Mouse (Mus musculus): ENCODE results near the gene Hs2st1. TPM values are rescaled to one million over a fixed set of nuclear protein-coding genes. Genes with fewer than 3 reads are reported as not detected.

Hs2st1 gene
- polyA plus RNA-seq, 1 experiment, result 7.8 TPM

DNA sequence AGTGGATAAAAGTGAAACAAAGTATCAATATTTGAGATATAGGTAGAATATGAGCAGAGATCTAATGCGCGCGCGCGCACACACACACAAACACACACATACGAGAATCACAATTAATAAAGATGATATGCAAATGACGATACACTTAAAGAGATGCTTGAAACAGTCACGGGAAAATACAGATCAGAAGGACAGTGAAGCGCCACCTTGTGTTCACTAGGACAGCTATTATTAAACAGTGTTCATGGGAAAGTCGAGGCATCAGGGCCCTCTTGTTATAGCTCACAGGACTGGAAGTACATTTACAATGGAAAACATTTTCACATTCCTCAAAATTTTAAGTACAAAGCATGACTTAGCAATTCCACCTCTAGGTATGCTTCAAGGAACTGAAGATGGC lies 102.5 kb downstream of the Hs2st1 start:
- peaks cover 10% of the 10 kb centered on the region for H3K36me3 ChIP-seq (ENCODE audit: control insufficient read depth, insufficient read depth, low read length)
- 66% methylated on average over 10 of the region's 10 CpGs for WGBS

DNA sequence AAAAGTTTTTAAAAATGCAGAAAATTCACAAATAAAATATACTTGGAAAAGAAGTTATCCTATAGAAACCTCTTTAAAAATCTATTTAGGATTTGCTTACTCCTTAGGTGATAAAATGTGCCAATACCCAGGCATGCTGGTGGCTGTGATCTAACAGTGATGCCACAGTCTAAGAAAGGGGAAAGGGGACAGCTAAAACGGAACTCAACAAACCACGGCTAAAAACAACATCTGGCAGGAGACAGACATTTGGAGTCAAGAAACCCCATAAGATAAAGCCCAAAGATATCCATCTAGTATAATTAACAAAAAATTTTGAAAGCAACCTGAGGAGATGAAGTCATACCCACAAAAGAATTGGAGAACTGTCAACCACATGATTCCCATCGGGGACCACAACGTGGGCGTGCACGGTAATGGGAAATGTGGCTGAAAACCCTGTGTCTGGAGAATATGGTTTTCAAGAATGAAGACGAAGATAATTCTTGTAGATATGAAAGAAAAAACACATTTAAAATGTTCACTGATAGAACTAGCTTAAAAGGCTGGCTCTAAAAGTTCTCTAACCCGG lies 103.8 kb downstream of the Hs2st1 start:
- DNase-seq, result no peak
- no peaks in the 10 kb centered on the region for H3K27me3 ChIP-seq (ENCODE audit: control insufficient read depth, insufficient read depth, low read length)
- peaks cover 10% of the 10 kb centered on the region for H3K36me3 ChIP-seq (ENCODE audit: control insufficient read depth, insufficient read depth, low read length)
- H3K27ac ChIP-seq (ENCODE audit: control insufficient read depth, insufficient read depth, low read length), result no peak overlapping the region
- WGBS, result 11% methylated on average over 8 of the region's 8 CpGs
- peaks cover 6% of the 10 kb centered on the region for H3K4me1 ChIP-seq (replicated peaks; ENCODE audit: control insufficient read depth, insufficient read depth, low read length)
- H3K4me3 ChIP-seq (ENCODE audit: control insufficient read depth, insufficient read depth, low read length), result no peak overlapping the region
- TF ChIP-seq CTCF (IDR thresholded peaks at IDR 0.05; ENCODE audit: borderline replicate concordance, control insufficient read depth, extremely low read depth, insufficient read depth, low read length, poor library complexity) (no peak), POLR2A (IDR thresholded peaks at IDR 0.05; ENCODE audit: control insufficient read depth, extremely low read depth, insufficient read depth, low read length, poor library complexity) (no peak)

More for the DNA sequence above, 102.5 kb downstream of the Hs2st1 start:
- DNase-seq, result no peak
- Histone ChIP-seq H3K4me3 (ENCODE audit: control insufficient read depth, insufficient read depth, low read length) (no peak overlapping the region), H3K27ac (ENCODE audit: control insufficient read depth, insufficient read depth, low read length) (no peak overlapping the region), H3K27me3 (ENCODE audit: control insufficient read depth, insufficient read depth, low read length) (no peaks in the 10 kb centered on the region), H3K4me1 (replicated peaks; ENCODE audit: control insufficient read depth, insufficient read depth, low read length) (peaks cover 6% of the 10 kb centered on the region)
- no peak for TF ChIP-seq CTCF (IDR thresholded peaks at IDR 0.05; ENCODE audit: borderline replicate concordance, control insufficient read depth, extremely low read depth, insufficient read depth, low read length, poor library complexity)
- TF ChIP-seq POLR2A (IDR thresholded peaks at IDR 0.05; ENCODE audit: control insufficient read depth, extremely low read depth, insufficient read depth, low read length, poor library complexity), result no peak

DNA sequence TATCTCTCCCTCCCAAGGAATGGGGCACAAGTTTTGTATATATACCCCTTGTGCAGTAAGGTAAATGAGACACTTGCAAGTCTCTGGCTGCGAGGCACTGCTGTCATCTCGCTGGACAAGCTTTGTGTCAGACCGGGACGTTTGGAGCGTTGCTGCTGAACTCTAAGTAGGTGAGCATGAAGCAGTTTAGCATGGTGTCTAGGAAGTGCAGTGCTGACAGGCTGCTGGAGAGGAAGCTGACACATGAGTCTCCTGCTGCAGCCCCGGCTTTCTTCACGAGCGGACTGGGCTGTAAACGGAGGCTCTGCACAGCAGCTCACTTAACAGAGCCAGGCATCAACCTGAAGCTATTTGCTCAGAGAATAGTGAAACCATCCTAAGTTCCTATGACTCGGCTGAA lies 107.3 kb downstream of the Hs2st1 start:
- H3K27ac ChIP-seq (ENCODE audit: control insufficient read depth, insufficient read depth, low read length), result no peak overlapping the region
- TF ChIP-seq POLR2A (IDR thresholded peaks at IDR 0.05; ENCODE audit: control insufficient read depth, extremely low read depth, insufficient read depth, low read length, poor library complexity), result no peak
- no peak for TF ChIP-seq CTCF (IDR thresholded peaks at IDR 0.05; ENCODE audit: borderline replicate concordance, control insufficient read depth, extremely low read depth, insufficient read depth, low read length, poor library complexity)
- peaks cover 10% of the 10 kb centered on the region for H3K36me3 ChIP-seq (ENCODE audit: control insufficient read depth, insufficient read depth, low read length)
- WGBS, result 92% methylated on average over 10 of the region's 10 CpGs
- no peaks in the 10 kb centered on the region for H3K27me3 ChIP-seq (ENCODE audit: control insufficient read depth, insufficient read depth, low read length)
- no peak overlapping the region for H3K4me3 ChIP-seq (ENCODE audit: control insufficient read depth, insufficient read depth, low read length)
- peaks cover 6% of the 10 kb centered on the region for H3K4me1 ChIP-seq (replicated peaks; ENCODE audit: control insufficient read depth, insufficient read depth, low read length)
- no peak for DNase-seq

DNA sequence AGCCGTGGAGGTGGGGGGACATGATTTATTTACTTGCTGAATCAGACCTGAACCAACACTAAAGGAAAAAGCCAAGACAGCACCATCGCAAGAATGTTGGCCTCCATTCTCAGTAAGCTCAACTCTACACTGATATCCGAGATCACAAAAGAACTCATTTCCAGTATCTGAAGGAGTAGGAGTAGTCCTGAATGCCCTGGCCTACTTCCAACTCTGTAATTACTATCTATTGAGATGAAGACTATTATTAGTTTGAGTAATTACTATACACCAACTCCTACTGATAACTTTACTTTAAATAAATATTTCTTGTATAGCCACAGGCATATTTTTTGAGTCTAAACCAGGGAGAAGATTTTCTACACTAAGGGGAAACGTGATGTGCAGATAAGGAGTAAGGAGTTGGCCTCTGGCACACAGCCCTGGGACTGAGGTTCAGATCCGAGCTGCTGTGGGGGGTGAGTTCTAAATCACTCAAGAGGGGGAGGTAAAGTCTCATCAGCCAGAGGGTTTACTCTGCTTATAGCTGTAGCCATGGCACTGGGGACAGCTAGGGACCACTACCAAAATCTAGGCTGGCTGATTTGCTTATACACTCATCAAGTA lies 109.7 kb downstream of the Hs2st1 start:
- DNase-seq, result no peak
- Histone ChIP-seq H3K27me3 (ENCODE audit: control insufficient read depth, insufficient read depth, low read length) (no peaks in the 10 kb centered on the region), H3K4me1 (replicated peaks; ENCODE audit: control insufficient read depth, insufficient read depth, low read length) (no peaks in the 10 kb centered on the region), H3K4me3 (ENCODE audit: control insufficient read depth, insufficient read depth, low read length) (no peak overlapping the region), H3K36me3 (ENCODE audit: control insufficient read depth, insufficient read depth, low read length) (peaks cover 10% of the 10 kb centered on the region), H3K27ac (ENCODE audit: control insufficient read depth, insufficient read depth, low read length) (no peak overlapping the region)
- 78% methylated on average over 5 of the region's 5 CpGs for WGBS
- TF ChIP-seq POLR2A (IDR thresholded peaks at IDR 0.05; ENCODE audit: control insufficient read depth, extremely low read depth, insufficient read depth, low read length, poor library complexity) (no peak), CTCF (IDR thresholded peaks at IDR 0.05; ENCODE audit: borderline replicate concordance, control insufficient read depth, extremely low read depth, insufficient read depth, low read length, poor library complexity) (no peak)

- TF ChIP-seq POLR2A (IDR thresholded peaks at IDR 0.05; ENCODE audit: control insufficient read depth, extremely low read depth, insufficient read depth, low read length, poor library complexity) (no peak), CTCF (IDR thresholded peaks at IDR 0.05; ENCODE audit: borderline replicate concordance, control insufficient read depth, extremely low read depth, insufficient read depth, low read length, poor library complexity) (no peak)
- no peaks in the 10 kb centered on the region for H3K4me1 ChIP-seq (replicated peaks; ENCODE audit: control insufficient read depth, insufficient read depth, low read length)
- H3K27me3 ChIP-seq (ENCODE audit: control insufficient read depth, insufficient read depth, low read length), result no peaks in the 10 kb centered on the region
- no peak for DNase-seq
- H3K4me3 ChIP-seq (ENCODE audit: control insufficient read depth, insufficient read depth, low read length), result no peak overlapping the region
- peaks cover 10% of the 10 kb centered on the region for H3K36me3 ChIP-seq (ENCODE audit: control insufficient read depth, insufficient read depth, low read length)
- no peak overlapping the region for H3K27ac ChIP-seq (ENCODE audit: control insufficient read depth, insufficient read depth, low read length)
- 68% methylated on average over 8 of the region's 8 CpGs for WGBS
Measured at GRCm38 (mm10) chr3:144459285-144459697, 110.7 kb downstream of the Hs2st1 start.

DNA sequence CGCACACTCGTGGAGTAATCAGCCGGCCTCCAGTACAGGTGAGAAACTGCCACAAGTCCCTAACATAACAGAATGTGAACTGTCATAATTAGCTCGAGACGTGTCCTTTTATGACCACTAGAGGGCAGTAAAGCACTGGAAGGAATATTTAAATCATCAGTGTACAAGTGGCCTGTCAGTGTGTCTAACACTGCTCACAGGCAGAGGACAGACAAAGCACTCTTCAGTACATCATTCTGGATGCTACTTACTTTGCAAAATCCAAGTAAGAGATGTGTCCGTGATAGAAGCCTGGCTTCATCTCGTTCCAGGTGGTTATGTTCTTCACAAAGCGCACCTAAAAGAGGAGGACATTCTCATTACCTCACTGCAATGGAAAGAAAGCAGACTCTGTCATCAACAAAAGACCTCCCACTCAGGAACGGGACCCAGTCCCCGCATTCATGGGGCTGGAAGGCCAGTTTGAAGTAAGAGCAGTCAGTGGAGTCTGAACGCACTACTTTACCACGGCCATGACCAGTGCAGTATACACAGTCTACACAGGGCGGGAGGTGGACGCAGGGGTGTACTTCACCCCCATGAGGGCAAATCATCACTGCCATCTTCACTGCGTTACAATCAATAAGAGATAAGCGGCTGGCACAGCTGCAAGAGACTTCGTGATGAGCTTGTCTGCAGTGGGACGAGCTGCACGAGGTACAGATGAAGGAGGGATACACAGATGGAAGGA lies 116.1 kb downstream of the Hs2st1 start:
- H3K36me3 ChIP-seq (ENCODE audit: control insufficient read depth, insufficient read depth, low read length), result 0 out of 2 replicates have a peak, but pooled peaks cover 3% of the 10 kb centered on the region

More for the DNA sequence above, 116.1 kb downstream of the Hs2st1 start:
- TF ChIP-seq CTCF (IDR thresholded peaks at IDR 0.05; ENCODE audit: borderline replicate concordance, control insufficient read depth, extremely low read depth, insufficient read depth, low read length, poor library complexity), result no peak
- TF ChIP-seq POLR2A (IDR thresholded peaks at IDR 0.05; ENCODE audit: control insufficient read depth, extremely low read depth, insufficient read depth, low read length, poor library complexity), result no peak
- WGBS, result 75% methylated on average over 19 of the region's 19 CpGs
- peak; percentile 46 for DNase-seq
- H3K27ac ChIP-seq (ENCODE audit: control insufficient read depth, insufficient read depth, low read length), result no peak overlapping the region
- no peaks in the 10 kb centered on the region for H3K4me1 ChIP-seq (replicated peaks; ENCODE audit: control insufficient read depth, insufficient read depth, low read length)
- H3K4me3 ChIP-seq (ENCODE audit: control insufficient read depth, insufficient read depth, low read length), result no peak overlapping the region
- no peaks in the 10 kb centered on the region for H3K27me3 ChIP-seq (ENCODE audit: control insufficient read depth, insufficient read depth, low read length)
